Mouse (Mus musculus): ENCODE measurements around the gene Ap2s1.

Gene Ap2s1

DNA sequence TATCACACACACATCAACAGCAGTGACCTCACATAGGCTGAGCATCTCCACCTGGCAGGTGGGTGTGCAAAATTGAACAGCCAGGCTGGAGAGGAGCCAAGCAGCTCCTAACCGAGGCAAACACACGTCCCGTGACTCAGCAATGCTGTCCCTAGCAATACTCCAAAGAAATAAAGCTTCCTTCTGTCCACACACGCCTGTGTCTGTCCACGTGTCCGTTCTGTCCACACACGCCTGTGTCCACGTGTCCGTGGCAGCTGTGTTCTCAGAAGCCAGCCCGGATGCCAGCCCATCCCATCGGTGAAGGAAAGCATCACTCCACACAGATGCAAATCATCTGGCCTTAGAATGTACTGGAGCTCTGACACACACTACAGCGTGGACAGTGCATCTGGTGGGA lies 13.8 kb downstream of the Ap2s1 start:
- peak; percentile 79 for DNase-seq (ENCODE audit: low read depth, low spot score)

DNA sequence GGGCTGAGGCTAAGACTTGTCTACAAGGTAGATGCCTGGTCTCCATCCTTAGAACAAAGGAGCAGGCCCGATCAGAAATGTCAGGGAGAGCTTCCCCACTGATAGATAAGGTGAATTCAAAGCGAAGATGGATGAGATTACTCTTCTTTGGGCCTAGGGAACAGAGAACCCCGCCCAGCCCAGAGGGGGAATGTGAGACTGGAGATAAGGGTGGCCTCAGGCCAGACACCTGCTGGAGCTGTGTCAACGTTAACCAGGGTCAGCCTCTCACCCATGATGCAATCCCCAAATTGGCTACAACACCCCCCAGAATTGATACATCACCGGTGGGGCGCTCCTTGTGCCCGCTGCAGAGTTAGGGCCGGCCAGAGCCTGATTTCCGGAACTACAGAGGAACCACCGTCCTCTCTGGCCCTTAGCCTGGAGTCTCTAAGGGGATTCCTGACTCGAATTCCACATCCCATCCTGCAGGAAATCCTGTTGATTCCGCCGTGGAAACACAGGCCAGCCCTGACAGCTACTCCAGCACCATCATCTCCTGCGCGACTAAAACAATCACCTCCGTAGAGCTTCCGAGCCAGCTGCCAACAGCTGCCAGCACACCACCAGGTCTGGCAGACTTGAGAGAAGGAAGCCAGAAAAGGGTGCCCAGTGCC lies 17.3 kb downstream of the Ap2s1 start:
- DNase-seq (ENCODE audit: low read depth, low spot score): peak; percentile 53

DNA sequence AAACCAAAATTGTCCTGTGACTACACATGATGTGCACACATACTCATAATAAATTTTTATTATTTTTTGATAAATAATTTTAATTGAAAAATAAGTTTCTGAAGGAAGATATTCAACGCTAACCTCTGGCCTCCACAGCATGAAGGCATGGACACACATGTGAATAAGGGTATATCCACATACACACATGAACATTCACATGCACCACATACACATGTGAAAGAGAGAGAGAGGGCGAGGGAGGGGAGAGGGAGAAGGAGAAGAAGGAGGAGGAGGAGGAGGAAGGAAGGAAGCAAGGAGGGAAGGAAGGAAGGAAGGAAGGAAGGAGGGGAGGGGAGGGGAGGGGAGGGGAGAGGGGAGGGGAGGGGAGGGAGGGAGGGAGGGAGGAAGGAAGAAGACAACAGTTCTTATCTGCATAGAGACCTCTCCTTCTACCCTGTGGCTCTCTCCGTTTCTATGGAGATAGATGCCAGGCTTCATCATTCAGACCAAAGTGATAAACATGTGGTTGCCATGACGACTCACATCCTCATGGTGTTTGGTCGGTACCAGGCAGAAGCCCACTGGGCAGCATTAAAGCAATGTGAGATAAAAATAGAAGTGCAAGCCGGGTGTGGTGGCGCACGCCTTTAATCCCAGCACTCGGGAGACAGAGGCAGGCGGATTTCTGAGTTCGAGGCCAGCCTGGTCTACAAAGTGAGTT lies 20.8 kb downstream of the Ap2s1 start:
- peak; percentile 86 for DNase-seq (ENCODE audit: low read depth, low spot score)

DNA sequence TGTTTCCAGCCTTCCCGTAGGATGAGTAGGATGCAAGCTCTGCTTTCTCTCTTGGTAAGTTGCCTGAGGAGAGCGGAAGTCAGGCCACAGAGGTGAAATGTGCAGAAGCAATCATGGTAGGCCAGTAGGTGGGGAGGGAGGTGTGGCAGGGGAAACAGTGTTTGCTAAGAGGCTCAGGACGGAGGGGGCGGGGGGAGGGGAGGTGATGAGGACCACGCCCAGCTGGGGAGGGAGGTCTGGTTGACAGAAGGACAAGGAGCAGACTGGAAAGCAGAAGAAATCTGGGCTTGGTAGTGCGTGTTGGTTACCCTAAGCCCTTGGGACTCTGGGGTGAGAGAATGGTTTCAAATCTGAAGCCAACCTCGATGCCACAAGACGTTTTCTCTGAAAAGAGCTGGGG lies 22.1 kb downstream of the Ap2s1 start:
- DNase-seq (ENCODE audit: low read depth, low spot score): peak; percentile 79

DNA sequence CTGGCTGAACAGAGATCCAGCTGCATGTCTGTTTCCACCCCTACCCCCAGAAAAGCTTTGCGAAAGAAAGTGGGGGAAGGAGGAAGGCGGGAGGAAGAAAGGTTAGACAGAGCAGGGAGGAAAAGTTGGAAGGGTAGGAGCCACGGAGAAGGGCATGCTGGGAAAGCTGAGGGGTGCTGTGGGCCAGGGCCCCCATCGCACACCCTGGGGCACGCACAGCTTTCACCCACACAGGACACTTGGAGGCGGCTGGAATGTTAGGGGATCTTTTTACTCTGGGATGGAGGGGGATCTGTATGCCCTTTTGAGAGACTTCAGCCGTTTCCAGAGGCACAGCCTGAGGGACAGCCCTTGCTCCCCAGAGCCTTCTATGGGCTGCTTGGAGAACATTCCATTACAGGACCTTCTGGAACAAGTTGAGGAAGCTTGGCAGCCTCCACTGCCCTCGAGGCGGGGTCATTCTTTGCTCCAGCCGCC lies 22.8 kb downstream of the Ap2s1 start:
- no peak for DNase-seq (ENCODE audit: low read depth, low spot score)

DNA sequence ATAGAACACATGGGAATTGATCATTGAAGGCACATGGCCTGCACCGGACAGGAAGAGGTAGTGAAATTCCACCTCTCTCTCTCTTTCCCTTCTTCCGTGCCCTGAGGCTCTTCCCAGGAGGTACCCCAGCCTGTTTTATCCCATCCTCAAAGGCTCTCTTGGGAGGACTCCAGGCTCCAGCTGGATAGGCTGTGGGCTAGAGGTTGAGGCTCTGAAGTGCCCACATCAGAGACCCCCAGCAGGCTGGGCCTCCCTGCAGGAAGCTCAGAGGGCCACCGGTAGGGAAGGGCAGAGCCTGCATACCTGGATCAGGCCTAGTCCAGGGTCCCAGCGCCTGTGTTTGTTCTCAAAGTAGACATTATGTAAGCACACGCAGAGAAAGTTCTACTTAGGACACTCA lies 23.4 kb downstream of the Ap2s1 start:
- DNase-seq (ENCODE audit: low read depth, low spot score): no peak

DNA sequence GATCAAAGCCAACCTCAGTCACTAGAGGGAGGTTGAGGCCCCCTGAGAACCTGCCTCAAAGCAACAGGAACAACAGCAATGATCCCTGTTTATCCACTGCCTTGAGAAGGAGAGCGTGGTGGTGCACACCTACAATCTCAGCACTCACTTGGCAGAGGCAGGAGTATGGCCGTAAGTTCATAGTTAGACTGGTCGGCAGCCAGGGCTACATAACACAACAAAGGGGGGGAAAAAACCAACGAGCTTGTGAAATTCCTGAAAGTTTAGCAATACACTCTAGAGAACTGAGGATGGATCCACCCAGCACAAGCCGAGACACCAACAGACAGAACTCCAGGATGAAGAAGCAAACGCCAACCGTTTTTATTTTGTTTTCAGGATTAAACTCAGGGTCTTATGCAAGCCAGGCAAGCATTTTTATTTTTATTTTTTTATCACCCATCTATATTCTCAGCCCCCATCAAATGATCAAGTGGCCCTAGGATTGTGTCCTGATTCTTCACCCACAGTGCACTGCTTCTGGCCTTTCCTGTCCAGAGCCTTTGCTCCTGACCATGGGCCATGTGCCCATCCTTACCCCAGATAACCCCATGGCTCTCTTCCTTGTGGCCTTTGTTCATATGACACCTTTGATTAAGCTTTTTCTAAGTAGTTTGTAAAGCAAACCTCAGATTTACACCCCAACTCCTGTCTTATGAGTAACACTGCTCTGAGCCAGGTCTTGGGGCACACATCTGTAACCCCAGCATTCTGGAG lies 25.4 kb downstream of the Ap2s1 start:
- DNase-seq (ENCODE audit: low read depth, low spot score): no peak

DNA sequence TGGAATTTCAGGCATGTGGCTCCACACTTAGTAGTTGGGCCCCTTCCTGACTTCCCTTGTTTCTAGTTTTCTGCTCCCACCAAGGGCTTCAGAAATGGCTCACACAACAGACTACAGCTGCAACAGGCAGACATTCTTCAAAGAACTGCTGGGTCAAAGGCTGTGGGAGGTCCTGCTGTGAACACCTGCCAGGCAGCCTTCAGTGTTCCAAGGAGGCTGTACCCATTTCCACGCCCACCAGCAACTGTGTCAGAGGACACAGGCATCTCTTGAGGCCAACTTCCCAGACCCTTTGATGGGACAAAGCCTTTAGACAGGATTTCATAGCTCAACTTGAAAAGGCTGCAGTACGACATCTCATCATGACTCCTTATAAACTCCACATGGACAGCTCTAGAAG lies 28.2 kb downstream of the Ap2s1 start:
- DNase-seq (ENCODE audit: low read depth, low spot score): peak; percentile 77

DNA sequence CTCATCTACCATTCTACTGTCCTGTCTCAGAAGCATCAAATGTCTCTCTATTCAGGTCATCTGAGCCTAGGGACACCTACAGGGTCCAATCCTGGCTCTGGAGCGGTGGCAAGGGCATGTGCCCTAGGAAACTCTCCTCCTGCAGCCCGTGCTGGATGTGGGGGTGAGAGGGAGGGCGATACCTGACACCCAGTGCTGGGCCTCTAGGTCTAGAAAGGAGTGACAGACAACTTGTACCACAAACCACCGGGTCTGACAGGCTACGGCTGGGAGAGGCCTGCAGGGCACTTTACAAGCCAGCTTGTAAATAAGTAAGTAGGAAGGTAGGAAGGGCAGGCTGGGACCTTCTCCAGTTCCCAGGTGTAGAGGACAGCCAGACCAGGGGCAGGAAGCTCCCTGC lies 37.7 kb downstream of the Ap2s1 start:
- no peak for DNase-seq (ENCODE audit: low read depth, low spot score)

DNA sequence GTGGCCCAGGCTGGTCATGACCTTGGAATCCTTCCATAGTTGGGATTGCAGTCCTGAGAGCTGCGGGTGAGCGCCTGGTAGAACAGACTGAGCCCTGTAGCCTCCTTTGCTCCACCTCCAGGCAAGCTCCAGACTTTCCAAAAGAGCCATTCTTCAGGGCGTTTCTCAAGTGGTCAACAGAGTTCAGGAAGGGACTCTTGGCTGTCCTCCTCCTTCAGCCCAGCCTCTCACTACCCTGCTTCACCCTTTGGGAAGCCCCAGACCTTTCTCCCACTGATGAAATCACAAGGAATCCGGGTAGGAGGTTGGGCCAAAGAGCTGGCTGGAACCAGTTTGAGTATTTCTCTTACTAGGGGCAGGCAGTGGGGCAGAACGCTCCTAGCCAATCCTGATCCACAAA lies 41.9 kb downstream of the Ap2s1 start:
- DNase-seq (ENCODE audit: low read depth, low spot score): peak; percentile 82

DNA sequence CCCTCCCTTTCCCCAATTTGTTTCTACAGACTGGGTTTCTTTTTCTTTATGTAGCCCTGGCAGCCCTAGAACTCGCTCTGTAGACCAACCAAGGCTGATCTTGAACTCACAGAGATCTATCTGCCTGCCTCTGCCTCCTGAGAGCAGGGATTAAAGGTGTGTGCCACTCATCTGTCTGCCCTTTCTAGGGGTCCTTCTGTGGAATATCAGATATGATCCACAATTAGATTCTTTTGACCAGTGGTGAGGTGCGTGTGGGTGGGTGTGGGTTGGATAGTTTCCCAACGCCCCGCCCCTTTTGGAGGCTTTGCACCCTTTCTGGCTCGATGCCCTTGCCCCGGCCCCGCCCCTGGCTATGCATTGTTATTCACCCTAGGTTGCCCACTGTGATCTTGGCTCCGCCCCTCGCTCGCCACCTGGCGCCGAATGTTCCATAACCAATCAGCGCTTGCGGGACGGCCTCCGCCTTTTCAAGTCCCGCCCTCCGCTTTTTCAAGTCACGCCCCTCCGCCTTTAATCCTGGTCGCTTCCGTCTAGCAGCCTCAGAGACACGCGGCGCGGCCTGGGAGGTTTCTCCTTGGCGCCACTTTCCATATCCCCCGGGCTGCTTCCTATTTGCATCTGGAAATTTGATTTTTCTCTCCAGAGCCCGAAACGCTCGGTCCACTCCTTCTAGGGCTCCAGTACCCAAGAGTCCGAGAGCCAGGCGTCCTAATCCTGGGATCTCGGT lies 42.8 kb downstream of the Ap2s1 start, which contains the start of gene Slc1a5:
Gene Slc1a5 (plus strand): TSS at position 516 of the 730 bp plus-strand sequence.
- DNase-seq (ENCODE audit: low read depth, low spot score): peak; percentile 99

DNA sequence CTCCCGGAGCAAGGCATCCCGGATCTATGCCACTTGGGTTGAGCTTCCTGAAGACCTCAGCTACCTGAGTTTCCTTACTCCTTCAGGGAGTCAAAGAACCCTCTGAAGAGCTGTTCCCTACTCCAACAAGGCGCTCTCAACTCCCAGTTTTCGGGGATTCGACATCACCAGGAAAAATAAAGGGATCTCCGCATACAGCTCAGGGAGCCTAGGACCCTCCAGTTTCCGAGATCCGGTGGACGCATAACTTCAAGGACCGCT lies 43.3 kb downstream of the Ap2s1 start:
- peak; percentile 49 for DNase-seq (ENCODE audit: low read depth, low spot score)

DNA sequence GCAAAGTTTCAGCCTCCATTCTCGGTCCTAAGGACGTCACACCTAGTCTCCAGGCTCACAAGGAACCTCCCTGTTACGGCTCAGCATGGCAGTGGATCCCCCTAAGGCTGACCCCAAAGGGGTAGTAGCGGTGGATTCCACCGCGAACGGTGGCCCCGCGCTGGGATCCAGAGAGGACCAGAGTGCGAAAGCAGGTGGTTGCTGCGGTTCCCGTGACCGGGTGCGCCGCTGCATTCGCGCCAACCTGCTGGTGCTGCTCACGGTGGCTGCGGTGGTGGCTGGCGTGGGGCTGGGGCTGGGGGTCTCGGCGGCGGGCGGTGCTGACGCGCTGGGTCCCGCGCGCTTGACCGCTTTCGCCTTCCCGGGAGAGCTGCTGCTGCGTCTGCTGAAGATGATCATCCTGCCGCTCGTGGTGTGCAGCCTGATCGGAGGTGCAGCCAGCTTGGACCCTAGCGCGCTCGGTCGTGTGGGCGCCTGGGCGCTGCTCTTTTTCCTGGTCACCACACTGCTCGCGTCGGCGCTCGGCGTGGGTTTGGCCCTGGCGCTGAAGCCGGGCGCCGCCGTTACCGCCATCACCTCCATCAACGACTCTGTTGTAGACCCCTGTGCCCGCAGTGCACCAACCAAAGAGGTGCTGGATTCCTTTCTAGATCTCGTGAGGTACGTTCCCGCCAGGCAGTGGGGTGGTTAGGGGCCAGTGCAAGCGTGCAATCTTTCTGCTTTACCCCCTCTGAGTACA lies 43.8 kb downstream of the Ap2s1 start:
- no peak for DNase-seq (ENCODE audit: low read depth, low spot score)

DNA sequence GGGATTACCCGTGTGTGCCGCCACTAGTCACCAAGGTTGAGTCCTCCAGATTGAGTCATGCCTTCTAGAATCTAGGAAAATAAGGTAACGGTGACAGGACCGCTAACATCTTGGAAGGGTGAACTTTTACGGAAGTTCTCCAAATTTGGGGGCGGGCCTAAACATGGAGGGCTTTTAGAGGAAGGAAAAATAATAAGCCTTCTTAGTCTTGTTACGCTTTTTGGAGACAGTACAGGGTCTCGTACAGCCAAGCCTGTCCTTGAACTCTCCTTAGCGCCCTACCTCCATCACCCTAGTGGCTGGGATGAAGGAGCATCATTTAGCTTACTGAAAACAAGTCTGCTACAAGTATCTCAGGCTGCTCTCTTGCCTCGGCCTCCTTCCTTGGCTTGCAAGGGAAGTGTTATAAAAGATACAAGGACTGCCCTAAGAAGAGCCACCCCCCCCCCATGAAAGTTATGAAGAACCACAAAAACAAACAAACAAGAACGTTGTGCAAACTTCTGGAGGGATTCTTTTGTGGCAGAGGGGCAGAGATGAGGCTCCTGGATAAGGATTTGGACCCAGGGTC lies 44.4 kb downstream of the Ap2s1 start:
- DNase-seq (ENCODE audit: low read depth, low spot score): no peak

DNA sequence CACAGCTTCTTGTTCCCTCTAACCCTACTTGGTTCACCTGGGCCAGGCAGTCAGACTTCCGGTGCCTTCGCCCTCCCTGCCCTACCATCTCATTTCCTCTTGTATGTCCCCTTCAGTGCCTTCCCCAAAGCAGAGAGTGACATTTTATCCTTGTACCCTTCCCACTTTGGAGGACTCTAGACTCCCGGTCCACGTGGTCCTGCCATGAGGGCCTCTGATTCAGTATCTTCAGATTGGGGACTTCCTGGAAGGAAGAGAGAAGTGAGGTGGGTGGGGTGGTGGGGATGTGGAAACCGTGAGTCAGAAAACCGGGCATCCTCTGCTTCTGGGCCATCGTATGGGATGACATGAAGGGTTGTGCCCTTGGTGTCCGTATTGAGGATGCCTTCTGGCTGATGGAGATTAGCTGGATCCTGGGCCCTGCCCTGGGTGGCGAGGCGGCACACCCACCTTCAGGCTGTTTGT lies 45.0 kb downstream of the Ap2s1 start:
- DNase-seq (ENCODE audit: low read depth, low spot score): no peak

DNA sequence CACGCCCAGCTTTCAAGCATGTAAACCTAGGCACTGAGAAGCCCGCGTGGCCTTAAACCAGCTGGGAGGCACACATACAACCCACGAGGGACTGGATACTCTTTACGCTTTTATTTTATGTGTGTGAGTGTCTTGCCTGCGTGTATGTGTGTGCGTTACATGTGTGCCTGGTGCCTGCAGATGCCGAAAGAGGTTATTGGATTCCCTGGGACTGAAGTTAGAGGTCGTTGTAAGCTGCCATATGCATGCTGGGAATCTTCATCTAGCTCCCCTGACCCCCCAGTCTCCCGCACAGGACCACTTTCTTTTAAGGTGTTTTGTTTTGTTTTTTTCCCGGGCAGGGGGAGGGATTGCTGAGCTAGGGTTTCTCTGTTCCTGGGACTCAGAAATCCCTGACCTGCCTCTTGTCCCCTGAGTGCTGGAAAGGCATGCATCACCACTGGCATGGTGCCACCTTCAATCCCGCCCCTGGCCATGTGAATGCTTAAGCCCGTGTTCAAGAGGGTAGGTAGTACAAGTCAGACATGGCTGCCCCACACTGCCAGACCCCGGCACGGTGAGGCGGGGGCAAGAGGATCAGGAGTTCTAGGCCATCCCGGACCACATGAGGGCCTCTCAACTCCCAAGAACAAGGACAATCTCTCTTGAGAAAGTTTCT lies 45.7 kb downstream of the Ap2s1 start:
- no peak for DNase-seq (ENCODE audit: low read depth, low spot score)

DNA sequence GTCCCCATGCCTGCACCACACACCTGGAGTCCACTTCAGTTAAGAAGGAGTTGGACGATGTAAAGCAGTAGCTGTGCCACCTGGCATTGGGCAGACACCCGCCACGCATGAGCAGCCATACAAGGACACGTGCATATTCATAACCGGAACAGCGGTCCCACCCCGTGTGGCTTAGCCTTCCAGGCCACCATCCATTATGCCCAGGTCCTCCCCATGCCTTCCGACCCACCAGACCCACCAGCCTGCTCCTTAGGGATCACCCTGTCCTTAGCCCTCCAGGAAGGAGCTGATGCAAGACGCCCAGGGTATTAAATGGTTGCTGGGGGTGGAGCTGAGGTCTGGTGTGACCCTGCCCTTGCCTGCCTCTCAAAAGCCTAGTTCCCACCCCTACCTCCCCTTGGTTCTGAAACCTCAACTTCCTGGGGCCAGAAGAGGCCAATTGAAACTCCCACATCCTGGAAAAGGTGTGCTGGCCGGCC lies 46.3 kb downstream of the Ap2s1 start:
- DNase-seq (ENCODE audit: low read depth, low spot score): peak; percentile 70

DNA sequence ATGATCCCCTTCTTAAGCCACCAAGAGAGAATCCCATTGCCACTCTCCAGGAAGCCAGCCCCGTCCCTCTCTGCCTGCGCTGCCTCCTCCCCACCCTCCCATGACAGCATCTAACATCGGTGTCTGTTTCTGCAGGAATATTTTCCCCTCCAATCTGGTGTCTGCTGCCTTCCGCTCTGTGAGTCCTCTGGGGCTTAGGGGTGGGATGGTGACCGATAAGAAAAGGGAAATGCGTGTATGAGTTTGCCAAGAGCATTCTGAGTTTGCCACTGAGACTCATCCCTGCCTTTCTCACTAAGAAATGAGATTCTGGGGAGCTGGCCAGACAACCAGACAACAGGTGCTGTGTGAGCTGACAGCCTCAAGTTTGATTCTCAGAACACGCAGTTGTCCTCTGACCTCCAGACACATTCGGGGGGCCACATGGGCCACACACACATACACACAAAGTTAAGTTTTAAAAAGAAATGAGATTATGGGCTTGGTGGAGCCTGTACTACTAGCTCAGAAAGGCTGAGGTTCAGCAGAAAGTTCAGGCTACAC lies 47.4 kb downstream of the Ap2s1 start:
- no peak for DNase-seq (ENCODE audit: low read depth, low spot score)

DNA sequence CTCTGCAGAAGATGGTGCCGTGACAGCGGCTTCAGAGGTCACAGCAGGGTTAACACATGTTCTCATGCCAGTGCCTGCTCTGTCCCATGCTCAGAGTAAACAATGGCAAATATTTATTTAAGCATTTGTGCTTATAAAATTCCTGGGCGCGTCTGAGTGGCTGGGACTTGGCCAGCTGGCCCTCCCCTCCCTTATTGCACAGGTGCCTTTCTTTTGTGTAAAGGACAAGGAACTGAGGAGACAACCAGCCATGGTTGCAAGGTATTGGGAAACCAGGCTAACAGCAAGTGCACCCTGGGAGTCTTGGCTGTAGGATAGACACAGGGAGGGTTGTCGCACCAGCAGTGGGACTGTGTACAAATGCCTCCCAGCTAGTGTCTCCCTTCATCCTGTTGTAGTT lies 54.1 kb downstream of the Ap2s1 start:
- DNase-seq (ENCODE audit: low read depth, low spot score): no peak

Measured in R1 (cell line).